Mouse (Mus musculus) liver, adult 2 months (tissue): ENCODE data around the gene Tulp2. TPM values are rescaled to one million over a fixed set of nuclear protein-coding genes. Genes with fewer than 3 reads are reported as not detected.
"Not testable (repeated sequence)": the region's sequence is repeated elsewhere in the genome, so short reads cannot be mapped to it uniquely, and the experiment has no call there.

Experiments used
- DNase-seq: peaks from one replicate; pipeline ENCODE4 v3.0.0-alpha.2; 2011; ENCODE audit warnings: low read depth, low spot score; ENCODE audit errors: extremely low read depth
- H3K27ac ChIP-seq: fragments of 200-500 bp; replicated peaks from 2 replicates; pipeline ENCODE4 v1.5.1; 2012; ENCODE audit warnings: low read depth, mild to moderate bottlenecking, control low read depth, inconsistent platforms, low read length; ENCODE audit not compliant: insufficient read depth
- H3K27me3 ChIP-seq: fragments of 200-500 bp; 2 replicates; pipeline ENCODE4 v1.6.1; 2012; ENCODE audit warnings: mild to moderate bottlenecking, moderate library complexity, low read length, inconsistent platforms; ENCODE audit not compliant: control insufficient read depth, insufficient read depth
- H3K36me3 ChIP-seq: fragments of 200-500 bp; 2 replicates; pipeline ENCODE4 v1.6.1; 2012; ENCODE audit warnings: low read length, inconsistent platforms; ENCODE audit not compliant: control insufficient read depth, insufficient read depth
- H3K4me1 ChIP-seq: fragments of 200-500 bp; 2 replicates; pipeline ENCODE4 v1.6.1; 2011; ENCODE audit warnings: low read length; ENCODE audit not compliant: control insufficient read depth, insufficient read depth
- H3K4me3 ChIP-seq: fragments of 200-500 bp; 2 replicates; pipeline ENCODE4 v1.5.1; 2011; ENCODE audit warnings: low read depth, mild to moderate bottlenecking, control low read depth, low read length, moderate library complexity; ENCODE audit not compliant: insufficient read depth
- H3K79me2 ChIP-seq: fragments of 200-500 bp; 2 replicates; pipeline ENCODE4 v1.6.1; 2012; ENCODE audit warnings: inconsistent platforms, mild to moderate bottlenecking, low read length, moderate library complexity; ENCODE audit not compliant: control insufficient read depth, insufficient read depth
- H3K9ac ChIP-seq: fragments of 200-500 bp; 2 replicates; pipeline ENCODE4 v1.6.1; 2012; ENCODE audit warnings: low read depth, mild to moderate bottlenecking, control low read depth, inconsistent platforms, low read length
- CTCF ChIP-seq: fragments of 200-500 bp; IDR thresholded peaks from 2 replicates; pipeline ENCODE4 v1.5.1; 2011; ENCODE audit warnings: low read depth, low read length, control low read depth
- POLR2A ChIP-seq: fragments of 200-500 bp; IDR thresholded peaks from 2 replicates; pipeline ENCODE4 v1.6.1; 2011; ENCODE audit warnings: low read length, control low read depth; ENCODE audit not compliant: insufficient read depth; ENCODE audit errors: extremely low read depth
- WGBS: fragments of 180-500 bp; shearing (Covaris S2); methylation state at CpG from one replicate; pipeline ENCODE4 v1.1.7; 2018; 5-methylcytosine and 5-hydroxymethylcytosine counted together
- polyA plus RNA-seq: library from polyadenylated mRNA; depleted of rRNA; stranded (reverse); fragments of >200 nt; gene quantifications from 2 replicates; pipeline ENCODE4 v1.2.3, GENCODE M21; 2012
- total RNA-seq: library from RNA; depleted of rRNA; stranded (reverse); fragments of >200 nt; gene quantifications from 2 replicates; pipeline ENCODE4 v1.2.3, GENCODE M21; 2014

Gene Tulp2
- total and polyA plus RNA-seq, 2 experiments = 0.18 to 0.31 TPM

DNA sequence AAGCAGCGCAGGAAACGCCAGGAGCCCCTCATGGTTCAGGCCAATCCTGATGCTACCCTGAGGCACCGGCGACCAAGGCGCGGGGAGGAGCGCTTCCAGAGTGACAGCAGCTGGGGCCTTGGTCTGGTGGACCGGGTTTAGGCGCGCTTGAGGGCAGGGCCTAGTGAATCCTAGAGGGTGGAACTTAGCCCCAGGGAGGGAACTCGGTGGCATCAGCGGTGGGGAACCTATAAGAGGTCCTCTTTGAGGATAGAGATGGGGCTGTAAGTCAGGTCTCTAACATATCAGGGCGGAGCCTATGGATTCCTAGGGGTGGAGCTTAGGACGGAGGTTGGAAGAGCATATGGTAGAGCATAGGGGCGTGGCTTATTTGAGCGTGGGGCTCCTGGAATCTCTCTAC, 33.8 kb downstream of the Tulp2 start:
- no peaks in the 10 kb centered on the region for H3K27me3 ChIP-seq
- TF ChIP-seq CTCF (no peak), POLR2A (no peak)
- no peak overlapping the region for H3K27ac ChIP-seq
- H3K9ac ChIP-seq = no peak overlapping the region
- WGBS = 61% methylated on average over 16 of the region's 16 CpGs
- H3K36me3 ChIP-seq = no peaks in the 10 kb centered on the region
- H3K79me2 ChIP-seq = no peaks in the 10 kb centered on the region
- H3K4me3 ChIP-seq = no peak overlapping the region
- no peak for DNase-seq
- H3K4me1 ChIP-seq = no peaks in the 10 kb centered on the region

GRCm38 (mm10) chr7:45516846-45517245, 35.2 kb downstream of the Tulp2 start:
- H3K36me3 ChIP-seq, H3K27ac ChIP-seq, H3K4me3 ChIP-seq, DNase-seq, H3K27me3 ChIP-seq, H3K4me1 ChIP-seq, H3K79me2 ChIP-seq, H3K9ac ChIP-seq: not testable (repeated sequence)
- 68% methylated on average over 5 of the region's 5 CpGs for WGBS

DNA sequence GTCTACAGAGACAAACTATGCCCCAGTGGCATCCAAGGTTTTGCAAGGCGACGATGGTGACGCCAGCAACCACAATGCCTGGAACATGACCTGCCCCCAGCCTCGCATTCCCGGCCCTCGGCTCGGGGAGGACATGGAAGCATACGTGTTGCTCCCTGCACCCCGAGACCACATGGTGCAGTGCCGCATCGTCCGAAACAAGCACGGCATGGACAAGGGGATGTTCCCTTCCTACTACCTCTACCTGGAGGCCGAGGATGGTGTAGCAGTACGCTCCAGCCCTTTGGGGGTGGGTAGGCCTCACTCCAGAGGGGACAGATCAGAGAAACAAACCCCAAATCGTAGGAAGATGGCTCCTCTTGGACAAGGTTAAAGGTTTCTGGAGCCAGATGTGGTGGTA, 36.9 kb downstream of the Tulp2 start:
- DNase-seq = no peak
- WGBS = 95% methylated on average over 16 of the region's 16 CpGs
- Histone ChIP-seq H3K27ac (no peak overlapping the region), H3K79me2 (no peaks in the 10 kb centered on the region), H3K27me3 (no peaks in the 10 kb centered on the region), H3K4me1 (peaks cover 4% of the 10 kb centered on the region; the same call in 1 of the 2 replicates), H3K36me3 (peaks cover 3% of the 10 kb centered on the region; the same call in 1 of the 2 replicates), H3K9ac (no peak overlapping the region), H3K4me3 (no peak overlapping the region)
- TF ChIP-seq CTCF = no peak
- no peak for TF ChIP-seq POLR2A

- TF ChIP-seq CTCF (no peak), POLR2A (no peak)
- H3K79me2 ChIP-seq = peaks cover under 1% of the 10 kb centered on the region; the same call in 1 of the 2 replicates
- peaks cover 3% of the 10 kb centered on the region; the same call in 1 of the 2 replicates for H3K36me3 ChIP-seq
- no peaks in the 10 kb centered on the region for H3K27me3 ChIP-seq
- H3K4me3 ChIP-seq = no peak overlapping the region
- no peak overlapping the region for H3K27ac ChIP-seq
- WGBS = 77% methylated on average over 8 of the region's 8 CpGs
- no peak for DNase-seq
- H3K9ac ChIP-seq = no peak overlapping the region
- peaks cover 6% of the 10 kb centered on the region for H3K4me1 ChIP-seq
Observed at GRCm38 (mm10) chr7:45519345-45520120, 37.9 kb downstream of the Tulp2 start.

DNA sequence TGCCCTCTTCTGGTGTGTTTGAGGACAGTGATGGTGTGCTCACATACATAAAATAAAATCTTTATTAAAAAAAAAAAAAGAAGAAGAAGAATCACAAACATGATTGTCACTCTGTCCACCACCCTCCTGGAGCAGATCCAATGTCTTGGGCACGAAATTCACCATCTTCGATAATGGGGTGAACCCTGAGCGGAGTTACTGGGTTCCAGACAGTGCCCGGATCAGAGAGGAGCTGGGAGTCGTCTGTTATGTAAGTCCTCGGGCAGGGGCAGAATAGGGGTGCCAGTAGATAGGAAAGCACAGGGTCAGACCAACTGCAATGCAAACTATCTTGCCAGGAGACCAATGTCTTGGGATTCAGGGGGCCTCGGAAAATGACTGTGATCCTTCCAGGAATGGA, 38.9 kb downstream of the Tulp2 start:
- H3K27me3 ChIP-seq = no peaks in the 10 kb centered on the region
- H3K4me3 ChIP-seq = no peak overlapping the region
- H3K27ac ChIP-seq = no peak overlapping the region
- peaks cover 8% of the 10 kb centered on the region for H3K79me2 ChIP-seq
- no peak for DNase-seq
- peaks cover 3% of the 10 kb centered on the region; the same call in 1 of the 2 replicates for H3K36me3 ChIP-seq
- 93% methylated on average over 7 of the region's 7 CpGs for WGBS
- peaks cover 11% of the 10 kb centered on the region for H3K4me1 ChIP-seq
- TF ChIP-seq POLR2A = no peak
- no peak for TF ChIP-seq CTCF
- no peak overlapping the region for H3K9ac ChIP-seq

DNA sequence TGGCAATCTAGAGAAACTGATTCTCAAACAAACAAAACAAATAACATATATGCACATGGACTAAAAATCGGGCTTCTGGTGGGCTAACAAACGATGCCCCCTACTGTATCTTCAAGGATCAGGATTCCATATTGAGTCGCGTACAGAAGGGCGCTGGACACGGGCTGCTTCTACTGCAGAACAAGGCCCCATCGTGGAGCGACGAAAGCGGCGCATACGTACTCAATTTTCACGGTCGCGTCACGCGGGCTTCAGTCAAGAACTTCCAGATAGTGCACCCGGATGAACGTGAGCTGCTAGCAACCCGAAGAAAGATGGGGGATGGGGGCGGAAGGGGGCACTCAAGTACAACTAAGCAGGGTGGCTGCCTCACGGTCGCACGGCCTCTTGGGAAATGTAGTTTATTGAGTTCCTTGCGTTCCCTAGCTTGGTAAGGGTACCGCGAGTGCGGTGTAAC, 40.1 kb downstream of the Tulp2 start:
- H3K4me3 ChIP-seq = peak overlapping the region; percentile 56
- peak overlapping the region; percentile 71 for H3K9ac ChIP-seq
- peak overlapping the region; percentile 50 for H3K27ac ChIP-seq
- peaks cover 8% of the 10 kb centered on the region for H3K79me2 ChIP-seq
- WGBS = 1% methylated on average over 28 of the region's 28 CpGs
- DNase-seq = peak; percentile 72
- peaks cover 3% of the 10 kb centered on the region; the same call in 1 of the 2 replicates for H3K36me3 ChIP-seq
- TF ChIP-seq POLR2A (no peak), CTCF (no peak)
- no peaks in the 10 kb centered on the region for H3K27me3 ChIP-seq
- peaks cover 11% of the 10 kb centered on the region for H3K4me1 ChIP-seq
